Mouse (Mus musculus): ENCODE results near the gene Rab3a.

DNA sequence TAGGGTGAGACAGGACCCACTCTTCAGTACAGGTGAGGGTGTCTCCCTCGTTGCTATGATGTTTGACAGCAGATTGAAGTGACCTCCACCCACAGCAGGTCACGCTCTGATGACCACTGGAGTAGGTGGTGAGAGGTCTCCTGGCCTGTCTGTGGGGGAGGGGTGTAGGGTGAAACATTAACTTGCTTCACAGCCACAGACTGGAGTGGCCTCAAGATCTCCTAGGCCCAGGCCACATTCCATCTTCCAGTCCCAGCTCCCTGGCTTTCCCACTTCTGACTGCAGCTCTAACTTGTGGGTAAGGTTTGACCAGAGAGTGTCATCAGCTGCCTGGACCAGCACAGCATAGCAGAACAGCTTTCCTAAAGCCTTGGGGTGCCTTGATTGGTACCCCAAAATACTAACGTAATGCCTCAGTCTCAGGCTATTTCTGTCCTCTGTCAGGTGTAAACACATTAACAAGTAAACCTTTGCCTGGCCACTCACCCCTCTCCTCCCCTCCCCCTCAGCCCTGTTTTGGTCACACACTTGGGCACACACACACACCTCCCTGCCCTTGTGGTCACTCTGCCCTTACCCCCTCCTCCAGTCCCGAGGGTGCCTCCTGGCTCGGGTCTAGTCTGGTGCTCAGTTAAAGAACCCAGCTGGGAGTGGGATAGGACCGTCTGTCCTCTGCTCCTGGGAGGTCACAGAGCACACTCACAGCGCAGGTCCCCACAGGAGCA, 30.8 kb upstream of the Rab3a start, which contains the start of gene Pde4c:
- TF ChIP-seq CTCF (IDR thresholded peaks at IDR 0.05; ENCODE audit: low read depth) (no peak), EP300 (IDR thresholded peaks at IDR 0.05; ENCODE audit: low read depth) (no peak)
